In the genomic region with DNA sequence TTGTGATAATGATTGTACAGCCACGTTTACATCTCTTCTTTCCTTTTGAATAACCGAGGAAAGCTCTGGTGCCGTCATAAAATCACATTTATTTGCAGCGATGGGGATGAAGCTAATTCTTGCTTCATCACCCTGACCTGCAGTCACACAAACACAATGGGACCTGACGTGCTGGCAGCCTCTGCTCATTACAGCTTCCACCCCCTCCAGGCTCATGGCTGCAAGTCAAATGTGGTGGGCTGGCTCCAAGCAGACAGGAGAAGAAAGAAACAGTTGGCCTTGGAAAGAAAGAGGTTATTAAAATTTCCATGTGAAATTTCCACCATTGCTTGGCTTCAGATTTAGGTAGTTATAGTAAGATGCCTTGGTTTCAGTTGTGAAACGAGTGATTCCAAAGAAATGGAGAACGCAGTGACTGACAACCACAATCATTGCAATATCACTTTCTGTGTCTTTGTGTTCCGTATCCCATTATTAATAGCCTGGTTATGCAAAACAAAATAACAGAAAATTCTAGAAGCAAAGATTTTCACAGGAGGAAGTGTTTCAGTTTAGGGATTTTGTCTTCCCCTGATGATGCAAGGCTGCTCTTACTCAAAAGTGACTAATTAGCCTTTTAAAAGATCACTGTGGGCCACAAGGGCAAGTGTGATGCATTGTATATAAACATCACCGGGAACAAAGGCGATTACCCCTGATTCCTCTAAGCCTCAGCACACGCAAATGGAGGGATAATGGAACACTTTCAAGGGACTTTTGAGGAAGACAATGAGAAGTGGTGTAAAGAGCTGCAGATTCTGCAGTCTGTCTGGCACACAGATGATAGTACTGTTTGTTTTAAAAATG, we compare ENCODE assay signal across 9 mouse cellular contexts.
A peak's percentile ranks its signal among the peaks of the same experiment; 100 is the strongest.
DNase-seq lines count a peak whose midpoint lies in the region.
"Had no signal": no experiment of that assay in that cellular context is flagged by ENCODE, and none has a peak within 500 bp of the region (broad histone marks: within the 10 kb centered on the region; RNA-seq: fewer than 3 reads in every experiment).

No protein-coding gene starts in this region.

- no peaks in the 10 kb centered on the region for H3K9me3 ChIP-seq in heart, embryonic 10.5 days
- no peaks in the 10 kb centered on the region for H3K9me3 ChIP-seq in midbrain, embryonic 10.5 days (replicated peaks)

- H3K36me3 ChIP-seq in heart, embryonic 10.5 days = no peaks in the 10 kb centered on the region
- H3K36me3 ChIP-seq in midbrain, embryonic 10.5 days = no peaks in the 10 kb centered on the region

- H3K4me3 ChIP-seq in heart, embryonic 10.5 days = no peak overlapping the region
- H3K4me3 ChIP-seq in midbrain, embryonic 10.5 days = no peak overlapping the region

- DNase-seq in heart, adult 18-20 months = peak; percentile 13 to 37
- no peak for DNase-seq in heart, embryonic 10.5 days (ENCODE audit: low spot score)
- DNase-seq in cerebellum, postnatal 14 days = peak; percentile 87
- DNase-seq in heart, postnatal 25 days (ENCODE audit: low spot score) = peak; percentile 7
- DNase-seq in midbrain, embryonic 10.5 days (ENCODE audit: low spot score) = peak; percentile 35
- no peak for DNase-seq in kidney, postnatal 36 days
- no peak for DNase-seq in spleen, postnatal 36 days (ENCODE audit: low spot score in 2 of 2)
- no peak for DNase-seq in thymus, postnatal 36 days

- peaks cover 7% of the 10 kb centered on the region; the same call in 1 of the 2 replicates for H3K4me1 ChIP-seq in heart, embryonic 10.5 days
- peaks cover 19% of the 10 kb centered on the region for H3K4me1 ChIP-seq in midbrain, embryonic 10.5 days

- H3K27me3 ChIP-seq in heart, embryonic 10.5 days (ENCODE audit: insufficient read depth, poor library complexity, severe bottlenecking) = 0 out of 2 replicates have a peak, but pooled peaks cover 12% of the 10 kb centered on the region
- peaks cover 80% of the 10 kb centered on the region for H3K27me3 ChIP-seq in midbrain, embryonic 10.5 days (ENCODE audit: low read depth, poor library complexity, severe bottlenecking)

- WGBS in heart, embryonic 10.5 days = 57% methylated on average over 11 of the region's 11 CpGs
- 36% methylated on average over 11 of the region's 11 CpGs for WGBS in midbrain, embryonic 10.5 days

- H3K27ac ChIP-seq in heart, embryonic 10.5 days = no peak overlapping the region
- peak overlapping the region; percentile 59; the same call in 1 of the 2 replicates for H3K27ac ChIP-seq in midbrain, embryonic 10.5 days (replicated peaks)
- H3K27ac ChIP-seq: kidney, postnatal 0 days had no signal

- intact Hi-C loops in heart, postnatal 25 days (cut with DNase I) = no loop called here

Comparison
In these comparisons a context has a peak if more than half of its experiments do, and no peak if none do; other contexts are left out.
1. DNase-seq: peak in heart, adult 18-20 months (2 of 2), cerebellum, postnatal 14 days (2 of 2), heart, postnatal 25 days (single experiment) and midbrain, embryonic 10.5 days (single experiment); none in heart, embryonic 10.5 days (single experiment), kidney, postnatal 36 days (0 of 2), spleen, postnatal 36 days (0 of 2) and thymus, postnatal 36 days (0 of 2).